Comparison of ENCODE assay signal across 8 mouse cellular contexts in genomic region chr19:3575632-3576384, GRCm38 (mm10). TPM values are rescaled to one million over a fixed set of nuclear protein-coding genes. Genes with fewer than 3 reads are reported as not detected.
DNase-seq lines count a peak whose midpoint lies in the region; ATAC-seq lines count a peak whose summit lies in the region.

Gene Ppp6r3 (minus strand): TSS chr19:3575749.

- peak; percentile 98 for DNase-seq in T-cell, adult 2 months (ENCODE audit: low spot score)
- peak; percentile 97 for DNase-seq in cerebellum, postnatal 36 days
- DNase-seq in frontal cortex, postnatal 36 days (ENCODE audit: low spot score in 2 of 2) = peak; percentile 97 to 98
- DNase-seq in left cerebral cortex, adult 11 months (ENCODE audit: low spot score) = peak; percentile 98
- DNase-seq in lung, postnatal 4 days = peak; percentile 99
- DNase-seq in retina, postnatal 7 days (ENCODE audit: low read depth, low spot score) = peak; percentile 99
- peak; percentile 92 for DNase-seq in urinary bladder, adult 2 months (ENCODE audit: low spot score)

- no peaks in the 10 kb centered on the region for H3K36me3 ChIP-seq in hindbrain, embryonic 15.5 days

- H3K9ac ChIP-seq in hindbrain, embryonic 15.5 days = peak within 1 kb of the TSS; percentile 78

- no peaks in the 10 kb centered on the region for H3K9me3 ChIP-seq in hindbrain, embryonic 15.5 days

- peaks cover 27% of the 10 kb centered on the region for H3K4me1 ChIP-seq in hindbrain, embryonic 15.5 days (replicated peaks)

- under 1% methylated on average over 50 of the region's 51 CpGs for WGBS in hindbrain, embryonic 15.5 days

- peak within 1 kb of the TSS; percentile 64 for H3K4me2 ChIP-seq in hindbrain, embryonic 15.5 days

- H3K27me3 ChIP-seq in hindbrain, embryonic 15.5 days = no peaks in the 10 kb centered on the region

- H3K4me3 ChIP-seq in hindbrain, embryonic 15.5 days = peak within 1 kb of the TSS; percentile 74

- peak within 1 kb of the TSS; percentile 96 for H3K27ac ChIP-seq in hindbrain, embryonic 15.5 days (replicated peaks)

- ATAC-seq in hindbrain, embryonic 15.5 days (ENCODE audit: low FRiP score, low read depth) = peak; percentile 97

RNA-seq across cellular contexts. Expression of gene Ppp6r3, which starts in this region (rescaled TPM):
- polyA plus RNA-seq in hindbrain, embryonic 15.5 days (2015; fragmentation: Nextera tagmentation; extraction: Ambion mirVana) = 56.4 and 56.7 TPM in 2 replicates
- 46.7 and 53.7 TPM in 2 replicates for polyA plus RNA-seq in urinary bladder, adult 2 months (2012; rRNA removed)

Comparison
In these comparisons a context has a peak if more than half of its experiments do, and no peak if none do; other contexts are left out.
1. Peak in every context shown above with its lines: DNase-seq, ATAC-seq, H3K4me3 ChIP-seq and H3K27ac ChIP-seq.